Mouse (Mus musculus): ENCODE measurements around the gene Pqlc2. TPM values are rescaled to one million over a fixed set of nuclear protein-coding genes. Genes with fewer than 3 reads are reported as not detected.
A peak's percentile ranks its signal among the peaks of the same experiment; 100 is the strongest.

Gene Pqlc2
- polyA plus RNA-seq, 1 experiment from 2014 or later, result 11.4 TPM

DNA sequence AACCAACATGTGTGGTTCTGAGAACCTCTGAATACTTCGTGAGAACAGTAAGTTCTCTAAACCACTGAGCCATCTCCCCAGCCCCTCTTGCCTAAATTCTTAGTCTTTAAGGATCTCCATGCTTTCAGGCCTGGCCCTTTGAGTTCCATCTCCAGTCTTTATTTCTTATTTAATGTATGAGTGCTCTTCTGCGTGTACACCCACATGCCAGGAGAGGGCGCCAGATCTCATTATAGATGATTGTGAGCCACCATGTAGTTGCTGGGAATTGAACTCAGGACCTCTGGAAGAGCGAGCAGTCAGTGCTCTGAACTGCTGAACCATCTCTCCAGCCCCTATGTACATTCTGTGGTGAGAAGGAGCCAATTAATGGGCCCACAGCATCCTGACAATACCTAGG lies 2.1 kb upstream of the Pqlc2 start:
- DNase-seq (ENCODE audit: low spot score), result peak; percentile 68
- Histone ChIP-seq H3K27ac (ENCODE audit: low read depth, low read length) (no peak overlapping the region), H3K4me2 (ENCODE audit: low read depth, low read length, severe bottlenecking) (no peak overlapping the region), H3K4me3 (ENCODE audit: low read depth, low read length) (no peak overlapping the region), H3K9ac (ENCODE audit: low read length) (no peak overlapping the region), H3K9me3 (ENCODE audit: control insufficient read depth, low read length) (no peaks in the 10 kb centered on the region), H3K36me3 (ENCODE audit: control insufficient read depth, insufficient read depth, low read length) (no peaks in the 10 kb centered on the region; the same call in 1 of the 2 replicates), H3K4me1 (replicated peaks; ENCODE audit: control insufficient read depth, insufficient read depth, low read length) (peaks cover 11% of the 10 kb centered on the region; the same call in 1 of the 2 replicates), H3K27me3 (ENCODE audit: control insufficient read depth, insufficient read depth, low read length) (no peaks in the 10 kb centered on the region)
- ATAC-seq (replicated peaks; ENCODE audit: low FRiP score), result no peak
- WGBS, result 56% methylated on average over 4 of the region's 4 CpGs

DNA sequence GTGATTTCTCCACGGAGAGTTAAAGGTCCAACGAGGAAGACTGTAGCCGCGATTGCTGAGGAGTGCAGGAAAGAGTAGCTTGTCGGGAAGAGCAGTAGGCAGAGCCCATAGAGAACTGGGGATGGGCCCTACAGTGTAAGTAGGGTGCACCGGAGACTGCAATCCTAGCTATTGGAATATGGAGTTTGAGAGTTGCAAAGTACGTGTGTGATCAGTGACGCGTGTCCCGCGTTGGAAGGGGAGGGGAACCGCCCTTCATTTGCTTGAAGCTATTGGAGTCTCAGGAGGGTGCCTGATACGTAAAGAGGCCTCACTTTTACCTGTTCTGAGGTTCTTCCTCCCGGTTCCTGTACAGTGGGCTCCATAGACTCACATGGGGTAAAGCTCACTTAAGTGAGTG lies 1.2 kb upstream of the Pqlc2 start:
- Histone ChIP-seq H3K4me3 (ENCODE audit: low read depth, low read length) (peak overlapping the region; percentile 85), H3K27ac (ENCODE audit: low read depth, low read length) (no peak overlapping the region), H3K27me3 (ENCODE audit: control insufficient read depth, insufficient read depth, low read length) (no peaks in the 10 kb centered on the region), H3K4me2 (ENCODE audit: low read depth, low read length, severe bottlenecking) (peak overlapping the region; percentile 92), H3K9me3 (ENCODE audit: control insufficient read depth, low read length) (no peaks in the 10 kb centered on the region), H3K9ac (ENCODE audit: low read length) (peak overlapping the region; percentile 90), H3K36me3 (ENCODE audit: control insufficient read depth, insufficient read depth, low read length) (no peaks in the 10 kb centered on the region; the same call in 1 of the 2 replicates), H3K4me1 (replicated peaks; ENCODE audit: control insufficient read depth, insufficient read depth, low read length) (peaks cover 11% of the 10 kb centered on the region; the same call in 1 of the 2 replicates)
- WGBS, result 17% methylated on average over 14 of the region's 14 CpGs
- DNase-seq (ENCODE audit: low spot score) (no peak), ATAC-seq (replicated peaks; ENCODE audit: low FRiP score) (no peak)

DNA sequence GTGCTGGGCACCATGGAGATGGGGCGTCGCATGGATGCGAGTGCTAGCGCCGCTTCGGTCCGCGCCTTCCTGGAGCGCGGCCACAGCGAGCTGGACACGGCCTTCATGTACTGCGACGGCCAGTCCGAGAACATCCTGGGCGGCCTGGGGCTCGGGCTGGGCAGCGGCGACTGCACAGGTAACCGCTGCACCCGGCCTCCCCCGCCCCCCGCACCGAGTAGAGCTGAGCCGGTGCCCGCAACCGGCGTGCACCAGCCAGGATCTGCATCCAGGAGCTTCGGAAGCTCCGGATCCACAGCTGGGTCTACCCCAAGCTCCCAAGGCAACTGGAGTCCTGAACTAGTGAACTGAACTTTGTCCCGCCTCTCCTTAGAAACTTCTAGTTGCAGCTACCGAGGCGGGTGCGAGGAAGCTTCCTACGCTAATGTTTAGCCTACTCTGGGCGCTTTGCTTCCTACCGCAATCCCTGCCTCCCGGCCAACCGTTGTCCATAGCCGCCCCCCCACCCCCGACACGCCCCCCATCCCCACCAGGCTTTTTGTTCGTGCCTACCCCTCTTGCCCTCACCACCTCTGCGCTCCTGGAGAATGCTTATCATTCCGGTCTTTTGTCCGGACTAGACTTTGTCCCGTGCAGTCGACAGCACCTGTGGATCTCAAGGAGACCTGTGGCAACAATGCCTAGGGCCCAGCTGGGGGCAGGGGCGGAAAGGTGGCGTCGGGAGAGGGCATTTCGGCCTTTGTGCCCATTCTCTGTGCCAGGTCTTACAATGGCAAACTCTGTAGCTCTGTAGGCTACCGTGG lies 592 bp upstream of the Pqlc2 start:
- Histone ChIP-seq H3K4me3 (ENCODE audit: low read depth, low read length) (peak overlapping the region; percentile 85), H3K9ac (ENCODE audit: low read length) (peak overlapping the region; percentile 90), H3K4me2 (ENCODE audit: low read depth, low read length, severe bottlenecking) (peak overlapping the region; percentile 92), H3K9me3 (ENCODE audit: control insufficient read depth, low read length) (no peaks in the 10 kb centered on the region), H3K27ac (ENCODE audit: low read depth, low read length) (no peak overlapping the region), H3K27me3 (ENCODE audit: control insufficient read depth, insufficient read depth, low read length) (no peaks in the 10 kb centered on the region), H3K4me1 (replicated peaks; ENCODE audit: control insufficient read depth, insufficient read depth, low read length) (peaks cover 11% of the 10 kb centered on the region; the same call in 1 of the 2 replicates), H3K36me3 (ENCODE audit: control insufficient read depth, insufficient read depth, low read length) (no peaks in the 10 kb centered on the region; the same call in 1 of the 2 replicates)
- DNase-seq (ENCODE audit: low spot score) (peak; percentile 70), ATAC-seq (replicated peaks; ENCODE audit: low FRiP score) (peak; percentile 7; the same call in 1 of the 2 replicates)
- under 1% methylated on average over 53 of the region's 53 CpGs for WGBS

DNA sequence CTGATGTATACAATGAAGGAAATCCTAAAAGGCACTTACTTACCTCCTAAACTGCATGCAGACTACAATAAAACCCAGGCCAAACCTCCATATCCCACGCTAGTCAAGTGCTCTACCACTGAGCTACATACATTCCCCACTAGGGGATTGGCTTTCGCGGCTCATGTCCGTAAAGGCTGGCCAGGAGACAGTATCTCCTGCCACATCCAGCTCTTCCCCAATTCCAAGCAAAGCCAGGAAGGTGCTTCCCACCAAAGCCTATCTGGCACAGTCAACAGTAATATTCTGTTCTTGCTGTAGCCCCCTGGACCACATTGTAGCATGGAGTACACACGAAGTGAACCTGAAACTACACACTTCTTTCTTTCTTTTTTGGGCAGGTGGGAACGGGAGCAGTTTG lies 857 bp downstream of the Pqlc2 start:
- ATAC-seq (replicated peaks; ENCODE audit: low FRiP score) (no peak), DNase-seq (ENCODE audit: low spot score) (no peak)

DNA sequence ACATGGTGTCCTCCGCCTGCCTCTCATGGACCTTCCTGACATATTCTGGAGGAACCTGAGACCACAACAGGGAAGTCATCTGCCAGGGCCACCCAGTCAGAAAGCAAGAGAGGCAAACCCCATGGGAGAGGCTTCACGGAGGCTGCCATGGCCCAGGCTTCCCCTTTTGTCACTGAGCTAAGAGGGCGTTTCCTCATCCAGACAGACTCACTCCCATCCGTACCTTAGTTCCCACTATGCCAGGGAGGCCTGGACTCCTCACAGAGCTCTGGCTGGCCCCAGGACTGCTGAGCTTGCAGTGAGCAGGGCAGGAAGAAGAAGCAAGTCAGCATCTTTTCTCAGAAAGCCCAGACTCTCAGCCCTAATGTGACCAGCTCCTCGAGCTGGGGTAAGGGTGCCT lies 2.6 kb downstream of the Pqlc2 start:
- Histone ChIP-seq H3K27me3 (ENCODE audit: control insufficient read depth, insufficient read depth, low read length) (no peaks in the 10 kb centered on the region), H3K27ac (ENCODE audit: low read depth, low read length) (no peak overlapping the region), H3K4me3 (ENCODE audit: low read depth, low read length) (no peak overlapping the region), H3K4me2 (ENCODE audit: low read depth, low read length, severe bottlenecking) (no peak overlapping the region), H3K36me3 (ENCODE audit: control insufficient read depth, insufficient read depth, low read length) (no peaks in the 10 kb centered on the region; the same call in 1 of the 2 replicates), H3K9ac (ENCODE audit: low read length) (no peak overlapping the region), H3K9me3 (ENCODE audit: control insufficient read depth, low read length) (no peaks in the 10 kb centered on the region), H3K4me1 (replicated peaks; ENCODE audit: control insufficient read depth, insufficient read depth, low read length) (peaks cover 11% of the 10 kb centered on the region; the same call in 1 of the 2 replicates)
- 86% methylated on average over 5 of the region's 5 CpGs for WGBS
- ATAC-seq (replicated peaks; ENCODE audit: low FRiP score) (no peak), DNase-seq (ENCODE audit: low spot score) (no peak)

More for the DNA sequence above, 857 bp downstream of the Pqlc2 start:
- no peaks in the 10 kb centered on the region; the same call in 1 of the 2 replicates for H3K36me3 ChIP-seq (ENCODE audit: control insufficient read depth, insufficient read depth, low read length)
- H3K4me1 ChIP-seq (replicated peaks; ENCODE audit: control insufficient read depth, insufficient read depth, low read length), result peaks cover 11% of the 10 kb centered on the region; the same call in 1 of the 2 replicates
- H3K9me3 ChIP-seq (ENCODE audit: control insufficient read depth, low read length), result no peaks in the 10 kb centered on the region
- no peak overlapping the region for H3K27ac ChIP-seq (ENCODE audit: low read depth, low read length)
- H3K4me3 ChIP-seq (ENCODE audit: low read depth, low read length), result peak overlapping the region; percentile 85
- whole genome bisulfite sequencing, result 24% methylated on average over 6 of the region's 6 CpGs
- no peaks in the 10 kb centered on the region for H3K27me3 ChIP-seq (ENCODE audit: control insufficient read depth, insufficient read depth, low read length)
- peak overlapping the region; percentile 90 for H3K9ac ChIP-seq (ENCODE audit: low read length)
- H3K4me2 ChIP-seq (ENCODE audit: low read depth, low read length, severe bottlenecking), result peak overlapping the region; percentile 92

DNA sequence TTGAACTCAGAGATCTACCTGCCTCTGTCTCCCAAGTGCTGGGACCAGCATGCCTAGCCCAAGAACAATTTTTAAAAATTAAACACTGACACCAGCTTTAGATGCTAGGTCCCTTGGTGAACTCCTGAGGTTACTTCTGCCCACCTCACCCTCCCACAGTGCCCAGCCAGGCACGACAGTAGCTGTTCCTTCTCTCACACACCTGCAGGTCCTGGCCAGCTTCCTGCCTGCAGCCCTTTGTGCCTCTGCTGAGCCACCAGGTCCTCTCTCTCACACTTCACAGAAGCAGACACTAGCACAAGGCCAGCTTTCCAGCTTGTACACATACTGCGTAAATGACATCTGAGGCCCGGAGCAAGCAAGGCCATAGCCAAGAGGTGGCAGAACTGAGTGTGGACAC lies 5.0 kb downstream of the Pqlc2 start:
- peaks cover 5% of the 10 kb centered on the region; the same call in 1 of the 2 replicates for H3K4me1 ChIP-seq (replicated peaks; ENCODE audit: control insufficient read depth, insufficient read depth, low read length)
- DNase-seq (ENCODE audit: low spot score) (no peak), ATAC-seq (replicated peaks; ENCODE audit: low FRiP score) (no peak)
- WGBS, result 94% methylated on average over 3 of the region's 3 CpGs
- H3K9me3 ChIP-seq (ENCODE audit: control insufficient read depth, low read length), result no peaks in the 10 kb centered on the region
- no peak overlapping the region for H3K27ac ChIP-seq (ENCODE audit: low read depth, low read length)
- H3K4me2 ChIP-seq (ENCODE audit: low read depth, low read length, severe bottlenecking), result no peak overlapping the region
- H3K4me3 ChIP-seq (ENCODE audit: low read depth, low read length), result no peak overlapping the region
- no peaks in the 10 kb centered on the region; the same call in 1 of the 2 replicates for H3K36me3 ChIP-seq (ENCODE audit: control insufficient read depth, insufficient read depth, low read length)
- H3K9ac ChIP-seq (ENCODE audit: low read length), result no peak overlapping the region
- H3K27me3 ChIP-seq (ENCODE audit: control insufficient read depth, insufficient read depth, low read length), result no peaks in the 10 kb centered on the region

DNA sequence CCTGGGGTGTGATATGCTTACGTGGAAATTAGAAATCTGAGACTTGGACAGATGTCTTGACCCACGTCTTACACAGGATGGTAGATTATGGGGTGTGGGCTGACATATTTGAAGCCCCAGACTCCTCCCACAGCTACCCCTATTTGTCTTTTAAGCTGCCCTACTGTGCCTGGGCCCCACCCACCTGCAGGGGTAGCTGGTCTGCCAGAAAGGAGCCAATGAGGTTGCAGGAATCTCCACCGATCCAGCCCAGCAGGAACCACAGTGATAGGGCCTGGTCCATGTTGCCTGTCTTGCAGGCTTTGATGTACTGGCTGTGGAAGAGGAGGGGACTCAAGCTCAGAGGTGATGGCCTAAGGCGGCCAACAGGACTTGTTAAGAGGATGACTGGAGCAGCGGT lies 8.3 kb downstream of the Pqlc2 start:
- Histone ChIP-seq H3K4me3 (ENCODE audit: low read depth, low read length) (no peak overlapping the region), H3K27me3 (ENCODE audit: control insufficient read depth, insufficient read depth, low read length) (no peaks in the 10 kb centered on the region), H3K36me3 (ENCODE audit: control insufficient read depth, insufficient read depth, low read length) (no peaks in the 10 kb centered on the region; the same call in 1 of the 2 replicates), H3K9ac (ENCODE audit: low read length) (no peak overlapping the region), H3K27ac (ENCODE audit: low read depth, low read length) (no peak overlapping the region), H3K4me1 (replicated peaks; ENCODE audit: control insufficient read depth, insufficient read depth, low read length) (no peaks in the 10 kb centered on the region), H3K9me3 (ENCODE audit: control insufficient read depth, low read length) (no peaks in the 10 kb centered on the region), H3K4me2 (ENCODE audit: low read depth, low read length, severe bottlenecking) (no peak overlapping the region)
- ATAC-seq (replicated peaks; ENCODE audit: low FRiP score) (no peak), DNase-seq (ENCODE audit: low spot score) (no peak)
- 64% methylated on average over 5 of the region's 5 CpGs for WGBS

DNA sequence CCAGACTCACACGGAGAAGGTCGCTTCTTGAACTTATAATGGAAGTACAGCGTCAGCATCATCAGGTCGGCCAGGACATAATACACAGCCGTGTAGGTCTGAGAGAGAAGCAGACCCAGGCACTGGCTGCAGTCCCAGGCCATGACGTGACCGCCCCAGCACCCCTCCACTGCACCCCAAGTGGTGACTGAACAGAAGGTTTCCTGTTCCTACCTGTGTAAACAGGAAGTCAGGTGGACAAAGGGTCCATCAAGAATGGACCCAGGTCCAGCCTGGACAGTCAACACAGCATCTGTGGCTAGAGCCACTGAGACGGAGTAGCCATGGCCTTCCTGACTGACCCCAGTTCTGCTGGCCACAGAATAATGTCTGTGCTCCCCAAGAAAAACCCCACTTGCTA lies 8.7 kb downstream of the Pqlc2 start:
- no peak for ATAC-seq (replicated peaks; ENCODE audit: low FRiP score)
- Histone ChIP-seq H3K9me3 (ENCODE audit: control insufficient read depth, low read length) (no peaks in the 10 kb centered on the region), H3K27ac (ENCODE audit: low read depth, low read length) (no peak overlapping the region), H3K4me3 (ENCODE audit: low read depth, low read length) (no peak overlapping the region), H3K4me2 (ENCODE audit: low read depth, low read length, severe bottlenecking) (no peak overlapping the region), H3K4me1 (replicated peaks; ENCODE audit: control insufficient read depth, insufficient read depth, low read length) (no peaks in the 10 kb centered on the region), H3K9ac (ENCODE audit: low read length) (no peak overlapping the region), H3K36me3 (ENCODE audit: control insufficient read depth, insufficient read depth, low read length) (no peaks in the 10 kb centered on the region; the same call in 1 of the 2 replicates), H3K27me3 (ENCODE audit: control insufficient read depth, insufficient read depth, low read length) (no peaks in the 10 kb centered on the region)
- 94% methylated on average over 8 of the region's 8 CpGs for WGBS
- DNase-seq (ENCODE audit: low spot score), result no peak
